Mouse (Mus musculus): ENCODE measurements around the gene Ang5. TPM values are rescaled to one million over a fixed set of nuclear protein-coding genes. Genes with fewer than 3 reads are reported as not detected.
"Not testable (repeated sequence)": the region's sequence is repeated elsewhere in the genome, so short reads cannot be mapped to it uniquely, and the experiment has no call there.

Ang5 gene
- total RNA-seq (2014; fragmentation: Nextera tagmentation) (not detected in 2 replicates), total RNA-seq (2017) (0.41 TPM in 1 of 2 replicates, not detected in the other), polyA plus RNA-seq (2012) (not detected in 2 replicates)

DNA sequence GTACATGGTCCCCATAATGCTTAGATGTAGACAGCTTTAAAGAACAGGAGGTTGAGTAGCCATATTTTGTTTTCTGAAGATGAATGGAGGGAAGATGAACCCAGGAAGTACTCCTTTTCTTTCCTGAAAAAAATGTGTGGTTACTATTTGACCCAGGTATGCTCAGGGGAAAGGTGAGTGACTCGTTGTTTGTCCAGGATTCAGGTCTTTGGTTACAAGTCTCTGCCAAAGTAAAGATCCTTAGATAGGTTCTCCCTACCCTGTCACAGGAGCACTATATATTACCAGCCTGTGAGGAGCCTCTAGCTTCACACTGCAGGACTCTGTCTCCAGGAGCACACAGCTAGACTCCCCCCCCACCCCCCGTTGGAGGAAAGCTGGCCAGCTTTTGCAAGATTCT is at the start of gene Ang5:
Ang5 (plus strand) TSS at position 301 of the 400 bp plus-strand sequence.
- not testable (repeated sequence) for H3K27me3 ChIP-seq (ENCODE audit: insufficient read depth, low read length); DNase-seq (ENCODE audit: low spot score); H3K4me3 ChIP-seq (ENCODE audit: low read depth, low read length); H3K9me3 ChIP-seq (replicated peaks); H3K36me3 ChIP-seq (replicated peaks); H3K4me1 ChIP-seq (ENCODE audit: insufficient read depth, low read depth, low read length); ATAC-seq (ENCODE audit: extremely low read depth, insufficient number of reproducible peaks, low FRiP score, poor library complexity, severe bottlenecking)

DNA sequence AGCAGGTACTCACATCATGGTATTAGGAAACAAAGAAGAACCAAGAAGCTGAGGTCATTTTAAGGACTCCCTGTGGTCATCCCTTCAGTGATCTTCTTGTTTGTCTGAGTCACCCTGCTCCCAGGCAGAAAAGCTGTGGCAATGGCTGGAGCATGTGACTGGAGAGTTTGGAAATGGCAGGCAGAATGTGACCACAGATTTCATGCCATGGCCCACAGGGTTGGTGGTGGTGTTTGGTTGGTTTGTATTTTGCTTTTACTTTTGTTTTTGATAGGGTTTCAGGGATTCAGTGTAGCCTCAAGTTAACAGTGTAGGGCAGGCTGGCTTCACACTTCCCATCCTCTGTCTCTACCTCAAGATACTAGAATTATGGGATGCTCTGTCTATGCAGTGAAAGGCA is 38.7 kb upstream of the Ang5 start:
- ATAC-seq (ENCODE audit: extremely low read depth, insufficient number of reproducible peaks, low FRiP score, poor library complexity, severe bottlenecking); H3K27me3 ChIP-seq (ENCODE audit: insufficient read depth, low read length); H3K9me3 ChIP-seq (replicated peaks); H3K4me1 ChIP-seq (ENCODE audit: insufficient read depth, low read depth, low read length); DNase-seq (ENCODE audit: low spot score); H3K36me3 ChIP-seq (replicated peaks); H3K4me3 ChIP-seq (ENCODE audit: low read depth, low read length): not testable (repeated sequence)

DNA sequence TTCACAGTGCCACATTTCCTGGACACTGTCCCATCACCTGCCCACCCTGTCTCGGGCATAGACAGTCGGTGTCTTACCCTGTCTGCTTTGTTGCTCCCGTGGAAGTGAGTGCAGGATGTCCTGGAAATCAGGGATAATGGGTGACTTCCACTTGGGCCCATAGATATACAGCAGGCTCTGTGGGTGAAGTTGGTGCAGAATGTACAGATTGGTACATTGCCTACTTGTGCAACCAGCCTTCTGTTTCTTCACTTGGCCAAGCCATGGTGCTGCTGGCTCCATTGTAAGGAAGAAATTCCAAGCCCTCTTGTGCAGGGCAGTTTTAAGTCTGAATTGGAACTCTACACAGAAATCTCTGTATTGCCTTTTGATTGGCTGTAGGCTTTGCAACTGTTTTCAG is 33.4 kb upstream of the Ang5 start, which contains the start of gene Ear10:
Ear10 (minus strand) TSS at position 101 of the 400 bp plus-strand sequence.
- not testable (repeated sequence) for H3K36me3 ChIP-seq (replicated peaks); H3K27me3 ChIP-seq (ENCODE audit: insufficient read depth, low read length); H3K4me3 ChIP-seq (ENCODE audit: low read depth, low read length); ATAC-seq (ENCODE audit: extremely low read depth, insufficient number of reproducible peaks, low FRiP score, poor library complexity, severe bottlenecking); H3K9me3 ChIP-seq (replicated peaks); DNase-seq (ENCODE audit: low spot score); H3K4me1 ChIP-seq (ENCODE audit: insufficient read depth, low read depth, low read length)

GRCm38 (mm10) chr14:43924688-43925403 is 32.0 kb upstream of the Ang5 start, which contains the start of gene Gm8113:
Gene Gm8113 (plus strand): TSS chr14:43925390.
- peak; percentile 7; the same call in 1 of the 2 replicates for TF ChIP-seq CTCF (IDR thresholded peaks at IDR 0.05; ENCODE audit: low read depth, low read length)
- not testable (repeated sequence) for H3K27me3 ChIP-seq (ENCODE audit: insufficient read depth, low read length); H3K9me3 ChIP-seq (replicated peaks); ATAC-seq (ENCODE audit: extremely low read depth, insufficient number of reproducible peaks, low FRiP score, poor library complexity, severe bottlenecking); H3K4me1 ChIP-seq (ENCODE audit: insufficient read depth, low read depth, low read length); H3K36me3 ChIP-seq (replicated peaks); H3K4me3 ChIP-seq (ENCODE audit: low read depth, low read length); DNase-seq (ENCODE audit: low spot score)

DNA sequence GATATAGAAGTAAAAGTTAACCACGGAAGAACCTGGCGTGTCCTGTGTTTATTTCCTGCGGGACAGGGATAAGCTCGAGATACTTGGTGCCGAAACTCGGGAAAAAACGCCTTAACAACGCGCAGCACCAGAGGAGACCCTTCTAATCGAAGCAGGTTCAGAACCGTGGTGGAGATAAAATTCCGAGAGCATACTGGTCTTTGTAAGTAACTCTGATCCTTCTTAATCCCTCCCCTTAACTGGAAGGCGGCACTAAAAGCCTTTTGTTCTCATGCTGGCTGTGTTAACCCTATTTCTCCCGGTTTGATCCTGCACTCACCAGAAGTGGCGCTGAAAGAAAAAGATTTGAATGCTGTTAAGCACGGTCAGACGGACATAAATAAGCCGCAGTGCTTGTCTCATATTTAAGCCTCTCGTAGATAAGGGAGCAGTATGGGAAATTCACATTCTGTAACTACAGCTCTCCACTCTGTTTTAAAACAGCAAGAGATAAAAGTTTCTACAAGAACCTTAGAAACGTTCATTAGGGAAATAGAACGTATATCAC is 31.4 kb upstream of the Ang5 start:
- not testable (repeated sequence) for H3K4me3 ChIP-seq (ENCODE audit: low read depth, low read length); H3K36me3 ChIP-seq (replicated peaks); H3K27me3 ChIP-seq (ENCODE audit: insufficient read depth, low read length); H3K4me1 ChIP-seq (ENCODE audit: insufficient read depth, low read depth, low read length); DNase-seq (ENCODE audit: low spot score); ATAC-seq (ENCODE audit: extremely low read depth, insufficient number of reproducible peaks, low FRiP score, poor library complexity, severe bottlenecking); H3K9me3 ChIP-seq (replicated peaks)

GRCm38 (mm10) chr14:43932991-43933390 is 23.9 kb upstream of the Ang5 start:
- not testable (repeated sequence) for H3K4me1 ChIP-seq (ENCODE audit: insufficient read depth, low read depth, low read length); ATAC-seq (ENCODE audit: extremely low read depth, insufficient number of reproducible peaks, low FRiP score, poor library complexity, severe bottlenecking); H3K27me3 ChIP-seq (ENCODE audit: insufficient read depth, low read length); H3K36me3 ChIP-seq (replicated peaks); H3K4me3 ChIP-seq (ENCODE audit: low read depth, low read length); H3K9me3 ChIP-seq (replicated peaks); DNase-seq (ENCODE audit: low spot score)

GRCm38 (mm10) chr14:43933399-43933798 is 23.5 kb upstream of the Ang5 start:
- not testable (repeated sequence) for H3K9me3 ChIP-seq (replicated peaks); ATAC-seq (ENCODE audit: extremely low read depth, insufficient number of reproducible peaks, low FRiP score, poor library complexity, severe bottlenecking); H3K36me3 ChIP-seq (replicated peaks); H3K4me1 ChIP-seq (ENCODE audit: insufficient read depth, low read depth, low read length); DNase-seq (ENCODE audit: low spot score); H3K27me3 ChIP-seq (ENCODE audit: insufficient read depth, low read length); H3K4me3 ChIP-seq (ENCODE audit: low read depth, low read length)

- not testable (repeated sequence) for ATAC-seq (ENCODE audit: extremely low read depth, insufficient number of reproducible peaks, low FRiP score, poor library complexity, severe bottlenecking); H3K36me3 ChIP-seq (replicated peaks); H3K4me1 ChIP-seq (ENCODE audit: insufficient read depth, low read depth, low read length); H3K4me3 ChIP-seq (ENCODE audit: low read depth, low read length); DNase-seq (ENCODE audit: low spot score); H3K27me3 ChIP-seq (ENCODE audit: insufficient read depth, low read length); H3K9me3 ChIP-seq (replicated peaks)
Measured at GRCm38 (mm10) chr14:43953382-43953781, 3.5 kb upstream of the Ang5 start.

GRCm38 (mm10) chr14:43955074-43955473 is 1.8 kb upstream of the Ang5 start:
- DNase-seq (ENCODE audit: low spot score); H3K9me3 ChIP-seq (replicated peaks); H3K27me3 ChIP-seq (ENCODE audit: insufficient read depth, low read length); H3K4me1 ChIP-seq (ENCODE audit: insufficient read depth, low read depth, low read length); H3K36me3 ChIP-seq (replicated peaks); ATAC-seq (ENCODE audit: extremely low read depth, insufficient number of reproducible peaks, low FRiP score, poor library complexity, severe bottlenecking); H3K4me3 ChIP-seq (ENCODE audit: low read depth, low read length): not testable (repeated sequence)

Measured in G1E (cell line).